Mouse (Mus musculus) adrenal gland, adult (tissue): Measurements from ENCODE around the gene Hmga1b.
A peak's percentile ranks its signal among the peaks of the same experiment; 100 is the strongest.
"Not testable (repeated sequence)": the region's sequence is repeated elsewhere in the genome, so short reads cannot be mapped to it uniquely, and the experiment has no call there.

Source experiments
- DNase-seq, 2 experiments: peaks; one replicate each; pipeline ENCODE4 v3.0.0; 2022 to 2023; ENCODE audit warnings: low spot score in 1 of 2; ENCODE audit not compliant: inconsistent age in 2 of 2

Hmga1b gene

DNA sequence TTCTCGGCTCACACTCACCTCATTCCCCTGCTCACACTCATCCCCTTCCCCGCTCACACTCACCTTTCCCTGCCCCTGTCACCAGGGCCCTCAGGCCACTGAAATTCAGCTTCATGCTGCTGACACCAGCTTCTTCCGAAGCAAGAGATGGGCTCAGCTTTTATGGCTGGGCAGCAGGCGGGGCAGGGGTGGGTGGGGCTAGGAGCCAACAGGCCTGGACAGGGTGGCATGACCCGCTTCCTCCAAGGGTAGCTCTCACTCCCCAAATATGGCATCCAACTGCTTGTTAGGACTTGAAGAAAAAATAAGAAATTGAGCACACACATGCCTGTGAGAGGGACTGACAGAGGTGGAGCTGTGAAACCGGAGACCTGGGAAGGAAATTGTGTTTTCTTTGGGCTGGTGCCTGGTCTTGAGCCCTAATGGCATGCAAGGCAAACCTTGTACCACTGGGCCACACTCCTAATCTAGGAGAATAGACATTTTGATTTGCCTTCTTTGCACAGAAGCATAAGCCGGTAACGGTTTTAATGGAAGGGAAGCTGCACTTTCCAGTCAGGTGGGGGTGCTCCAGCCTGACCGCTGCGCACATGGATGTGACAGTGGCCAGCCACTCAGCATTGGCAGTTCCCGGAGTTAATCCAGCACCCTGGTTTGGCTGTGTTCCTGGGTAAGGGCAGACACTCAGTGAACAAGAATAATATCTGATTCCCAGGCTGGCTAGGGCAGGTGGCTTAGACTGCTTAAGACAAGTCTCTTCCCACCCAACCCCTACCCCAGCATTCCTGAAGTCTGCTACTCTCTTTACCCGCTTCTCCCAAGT is 30.5 kb upstream of the Hmga1b start, which contains the start of gene Cbr2:
TSS of gene Cbr2 (minus strand) at position 257 of the 823 bp plus-strand sequence.
- DNase-seq, result no peak

GRCm38 (mm10) chr11:120733521-120733920 is 29.1 kb upstream of the Hmga1b start:
- peak in 1 of 2 experiments; percentile 83 for DNase-seq

DNA sequence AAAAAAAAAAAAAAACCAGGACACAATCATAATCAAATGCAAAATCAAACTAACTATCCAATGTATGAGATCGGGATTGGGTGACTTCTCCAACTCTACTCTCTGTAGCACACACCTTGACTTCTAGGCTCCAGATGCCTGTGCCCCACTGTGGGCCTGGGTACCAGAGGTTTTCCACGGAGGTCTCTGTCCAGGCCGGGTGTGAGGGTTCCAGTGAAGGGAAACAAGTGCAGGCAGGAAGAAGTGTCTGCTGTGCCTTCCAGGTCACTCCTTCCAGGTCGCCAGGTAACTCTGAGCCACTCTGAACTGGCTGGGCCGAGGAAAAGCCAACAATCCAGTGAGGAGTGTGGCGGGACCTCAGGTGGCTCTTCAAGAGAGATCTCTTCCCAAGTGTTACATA is 26.2 kb upstream of the Hmga1b start:
- no peak for DNase-seq

GRCm38 (mm10) chr11:120740981-120741380 is 21.6 kb upstream of the Hmga1b start:
- DNase-seq, result peak; percentile 71 to 87

DNA sequence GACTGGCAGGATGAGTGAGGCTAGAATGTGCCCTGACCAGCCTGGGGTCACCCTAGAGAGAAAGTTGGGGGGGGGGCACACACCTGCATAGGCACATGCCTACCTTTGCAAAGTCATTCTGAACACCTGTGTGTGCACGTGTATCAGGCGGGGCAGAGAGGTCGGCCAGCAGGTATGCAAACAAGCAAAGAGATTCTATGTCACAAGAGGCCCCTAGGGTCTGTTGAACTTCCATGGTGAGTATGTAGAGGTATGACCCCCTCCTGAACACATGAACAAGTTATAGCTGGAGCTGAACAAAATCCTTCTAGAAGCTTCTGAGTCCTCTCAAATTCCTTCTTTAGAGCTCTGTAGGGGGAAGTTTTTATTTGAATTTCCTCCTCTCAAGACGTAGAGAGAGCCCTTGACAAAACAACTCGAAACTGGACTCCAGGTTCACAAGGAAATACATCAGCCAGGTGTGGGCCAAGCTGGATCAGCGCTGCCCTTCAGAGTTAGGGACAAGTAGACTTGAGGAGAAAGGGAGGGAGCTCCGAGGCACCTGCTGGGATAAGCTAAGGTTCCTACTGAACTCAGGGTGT is 18.4 kb upstream of the Hmga1b start:
- no peak for DNase-seq

DNA sequence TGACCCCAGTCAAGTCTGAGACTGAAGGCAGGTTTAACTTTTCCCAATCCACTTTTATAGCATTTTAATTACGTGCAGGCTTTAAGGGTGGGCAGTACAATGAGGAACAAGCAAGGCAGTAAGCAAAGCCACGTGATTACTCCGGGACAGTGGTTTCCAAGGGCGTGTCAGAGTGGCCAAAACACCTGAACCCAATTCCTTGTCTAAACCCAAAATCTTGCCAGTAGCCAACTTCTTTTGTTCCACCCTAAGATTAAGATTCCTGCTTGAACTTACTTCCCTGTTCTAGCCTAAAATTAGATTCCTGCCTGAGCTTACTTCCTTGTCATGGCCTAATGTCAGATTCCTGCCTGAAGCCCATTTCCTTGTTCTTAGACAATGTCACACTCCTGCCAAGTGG is 14.6 kb upstream of the Hmga1b start:
- DNase-seq, result peak in 1 of 2 experiments; percentile 24

- DNase-seq, result peak in 1 of 2 experiments; percentile 72
Measured at GRCm38 (mm10) chr11:120749430-120749829, 13.2 kb upstream of the Hmga1b start.

DNA sequence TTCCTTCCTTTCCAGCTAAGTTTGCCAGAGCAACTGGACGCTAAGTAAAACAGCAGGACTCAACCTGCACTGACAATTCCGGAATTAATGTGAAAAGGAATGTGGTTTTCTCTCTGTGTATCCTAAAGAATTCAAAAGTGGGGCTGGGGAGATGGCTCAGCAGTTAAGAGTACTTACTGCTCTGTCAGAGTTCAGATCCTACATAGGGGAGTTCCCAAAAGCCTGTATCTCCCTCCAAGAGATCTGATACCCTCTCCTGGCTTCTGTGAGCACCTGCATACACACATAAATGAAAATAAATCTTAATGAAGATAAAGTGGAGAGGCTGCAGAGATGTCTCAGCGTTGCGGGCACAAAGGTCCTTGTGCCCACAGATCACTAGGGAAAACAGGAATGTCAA is 11.0 kb upstream of the Hmga1b start:
- DNase-seq, result peak in 1 of 2 experiments; percentile 16

- no peak for DNase-seq
Measured at GRCm38 (mm10) chr11:120760236-120760635, 2.4 kb upstream of the Hmga1b start.

DNA sequence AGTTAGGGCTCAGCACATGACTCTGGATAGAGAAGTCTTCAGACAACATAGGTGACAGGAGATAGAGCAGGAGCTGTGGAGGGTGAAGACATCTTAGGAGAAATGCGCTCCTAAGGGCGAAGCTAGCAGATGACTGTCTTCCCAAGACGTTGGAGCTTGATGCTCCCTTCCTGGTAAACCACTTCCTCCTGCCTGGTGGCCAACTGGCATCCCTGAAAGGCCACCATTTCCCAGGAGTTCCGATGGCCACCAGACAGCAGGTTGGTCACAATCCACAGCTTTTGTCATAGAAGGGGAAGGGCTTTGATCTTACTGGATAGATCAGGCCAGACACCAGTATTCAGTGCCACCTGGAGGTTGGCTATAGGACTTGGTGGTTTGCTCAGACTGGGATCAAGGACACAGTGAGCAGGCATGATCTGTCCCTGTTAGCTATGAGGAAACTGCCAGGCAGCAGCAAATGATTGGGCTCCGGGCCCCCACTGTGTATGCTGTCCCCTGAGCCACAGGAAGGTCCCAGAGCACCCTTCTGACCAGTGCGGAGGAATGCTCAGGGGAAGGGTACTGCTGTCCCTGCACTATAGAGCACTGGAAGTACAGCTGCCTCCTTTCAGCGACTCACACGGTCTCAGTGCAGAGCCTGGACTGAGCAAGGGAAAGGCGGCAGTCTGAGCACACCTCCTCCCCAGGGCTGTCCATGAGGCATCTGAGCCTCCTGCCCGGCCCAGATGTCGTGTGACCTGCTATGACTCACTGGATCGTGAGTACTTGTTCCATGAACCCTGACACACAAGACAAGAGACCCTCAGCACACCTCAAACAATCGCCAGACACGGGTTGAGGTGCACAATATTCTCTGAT is 553 bp upstream of the Hmga1b start:
- DNase-seq, result peak in 1 of 2 experiments; percentile 65

DNA sequence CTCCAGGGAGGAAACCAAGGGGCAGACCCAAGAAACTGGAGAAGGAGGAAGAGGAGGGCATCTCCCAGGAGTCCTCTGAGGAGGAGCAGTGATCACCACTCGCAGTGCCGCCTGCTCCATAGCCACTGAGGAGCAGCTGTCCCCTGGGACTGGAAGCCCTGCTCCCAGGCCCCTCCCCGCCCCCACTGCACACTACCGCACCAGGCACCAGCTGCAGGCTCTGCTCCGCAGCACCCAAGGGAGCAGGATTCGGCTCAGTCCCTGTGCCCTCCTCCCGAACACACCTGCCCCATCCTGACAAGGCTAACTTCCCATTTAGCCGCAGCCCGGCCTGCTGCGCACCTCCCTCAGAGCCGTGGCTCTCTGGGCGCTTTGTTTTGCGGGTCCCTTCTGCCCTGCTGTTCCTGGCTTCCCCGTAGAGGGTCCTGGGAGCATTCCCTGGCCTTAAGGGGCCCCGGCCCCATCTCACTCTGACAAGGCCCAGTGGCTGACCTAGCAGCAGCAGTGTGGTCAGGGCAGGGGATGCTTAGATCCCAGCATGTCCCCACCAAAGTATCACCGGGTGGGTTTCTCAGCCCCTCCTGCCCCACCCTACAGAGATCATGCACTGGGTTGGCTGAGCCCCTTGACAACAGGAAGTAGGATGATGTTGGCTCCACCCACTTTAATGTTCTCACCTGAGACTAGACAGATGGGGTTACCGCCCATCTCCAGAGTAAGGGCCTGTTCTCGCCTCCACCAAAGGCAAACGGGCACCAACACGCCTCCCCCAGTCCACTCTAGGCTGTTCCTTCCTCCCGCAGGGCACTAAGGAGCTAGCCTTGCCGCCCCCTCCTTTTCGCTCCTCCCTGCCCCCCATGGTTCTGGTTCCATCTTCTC is 766 bp downstream of the Hmga1b start:
- not testable (repeated sequence) for DNase-seq

DNA sequence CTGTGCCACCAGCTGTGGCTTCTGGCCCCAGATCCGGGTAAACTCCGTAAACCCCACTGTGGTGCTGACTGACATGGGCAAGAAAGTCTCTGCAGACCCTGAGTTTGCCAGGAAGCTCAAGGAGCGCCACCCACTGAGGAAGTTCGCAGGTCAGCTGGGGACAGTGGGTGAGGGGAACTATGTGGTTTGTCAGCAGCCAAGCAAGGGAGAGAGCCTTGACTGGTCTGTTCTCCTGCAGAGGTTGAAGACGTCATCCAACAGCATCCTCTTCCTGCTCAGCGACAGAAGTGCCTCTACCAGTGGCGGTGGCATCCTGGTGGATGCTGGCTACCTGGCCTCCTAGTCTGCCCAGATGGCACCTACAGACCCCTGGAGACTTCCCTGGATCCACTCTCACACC is 4.4 kb downstream of the Hmga1b start:
- DNase-seq, result not testable (repeated sequence)

- DNase-seq, result peak in 1 of 2 experiments; percentile 19
Measured at GRCm38 (mm10) chr11:120768206-120768605, 5.6 kb downstream of the Hmga1b start.

- no peak for DNase-seq
Measured at GRCm38 (mm10) chr11:120772749-120773148, 10.2 kb downstream of the Hmga1b start.

DNA sequence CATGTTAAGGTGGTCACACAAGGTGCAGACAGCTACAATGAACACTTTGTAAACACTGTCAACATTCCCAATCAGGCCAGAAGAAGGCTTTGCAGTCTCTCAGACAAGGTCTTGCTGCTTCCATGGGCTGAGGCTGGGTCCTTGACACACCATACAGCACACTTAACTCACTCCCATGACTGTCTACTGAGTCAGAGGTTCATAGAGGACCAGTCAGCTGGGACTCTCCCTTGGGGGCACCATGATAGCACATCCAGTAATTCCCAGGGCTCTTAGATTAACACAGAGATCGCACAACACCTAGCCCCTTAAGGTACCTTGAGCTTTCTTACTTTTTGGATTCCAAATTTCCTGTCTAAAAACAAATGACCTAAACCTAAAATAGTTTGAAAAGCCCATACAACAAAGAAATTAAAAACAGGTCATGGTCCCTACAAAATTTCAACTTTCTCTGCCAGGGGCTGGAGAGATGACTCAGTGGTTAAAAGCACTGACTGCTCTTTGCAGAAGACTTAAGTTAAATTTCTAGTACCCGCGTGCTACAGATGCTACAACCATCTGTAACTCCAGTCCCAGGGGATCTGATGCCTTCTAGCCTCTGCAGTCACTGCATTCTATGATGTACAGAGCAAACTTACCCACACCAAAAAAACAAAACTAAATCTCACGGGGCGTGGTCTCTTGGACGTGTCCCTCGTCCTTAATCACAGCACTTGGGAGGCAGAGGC is 11.0 kb downstream of the Hmga1b start:
- peak; percentile 52 to 82 for DNase-seq

DNA sequence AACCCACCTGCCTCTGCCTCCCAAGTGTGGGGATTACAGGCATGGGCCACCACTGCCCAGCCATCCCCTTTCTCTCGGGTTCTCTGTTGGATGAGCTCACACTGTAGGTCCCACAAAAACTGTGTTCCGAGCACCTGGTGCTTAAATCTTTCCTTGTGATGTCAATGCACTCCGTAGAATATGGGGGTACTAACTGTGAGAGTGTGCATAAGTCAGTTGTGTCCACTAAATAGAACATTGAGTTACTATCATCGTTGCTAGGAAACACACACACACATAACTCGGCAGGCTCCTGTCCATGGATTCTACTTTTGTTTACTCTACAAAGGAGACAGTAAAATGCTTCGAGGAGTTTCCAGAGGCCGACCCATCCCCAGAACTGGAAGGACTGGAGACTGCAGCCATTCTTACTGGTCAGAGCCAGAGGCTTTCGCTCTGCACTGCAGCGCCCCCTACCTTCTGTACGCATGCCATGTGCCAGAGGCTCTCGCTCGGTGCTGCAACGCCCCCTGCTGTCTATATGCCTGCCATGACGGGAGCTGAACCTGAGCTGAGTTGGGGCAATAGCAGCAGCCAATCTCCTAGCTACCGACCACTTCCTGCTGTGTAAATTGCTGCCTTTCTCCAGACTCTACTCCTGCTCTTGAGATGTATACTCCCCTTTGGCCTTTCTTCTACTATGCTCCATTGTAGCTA is 13.3 kb downstream of the Hmga1b start:
- DNase-seq, result peak; percentile 93 to 99

- DNase-seq, result peak in 1 of 2 experiments; percentile 17
Measured at GRCm38 (mm10) chr11:120777123-120777522, 14.5 kb downstream of the Hmga1b start.

DNA sequence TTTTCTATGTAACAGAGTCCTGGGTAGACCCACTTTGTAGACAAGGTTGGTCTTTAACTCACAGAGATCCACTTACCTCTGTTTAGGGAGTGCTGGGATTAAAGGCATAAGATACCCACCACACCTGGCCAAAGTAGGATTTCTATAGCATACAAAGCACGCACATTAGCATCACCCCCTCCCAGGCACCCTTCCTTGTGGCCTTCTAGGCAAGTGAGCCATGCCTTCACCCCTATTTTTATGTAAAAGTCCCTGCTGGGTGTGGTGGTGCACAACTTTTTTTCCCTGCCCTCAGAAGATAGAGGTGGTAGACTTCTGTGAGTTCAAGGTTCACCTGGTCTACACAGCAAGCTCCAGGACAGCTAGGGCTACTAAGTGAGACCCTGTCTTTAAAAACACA is 17.3 kb downstream of the Hmga1b start:
- peak in 1 of 2 experiments; percentile 18 for DNase-seq

DNA sequence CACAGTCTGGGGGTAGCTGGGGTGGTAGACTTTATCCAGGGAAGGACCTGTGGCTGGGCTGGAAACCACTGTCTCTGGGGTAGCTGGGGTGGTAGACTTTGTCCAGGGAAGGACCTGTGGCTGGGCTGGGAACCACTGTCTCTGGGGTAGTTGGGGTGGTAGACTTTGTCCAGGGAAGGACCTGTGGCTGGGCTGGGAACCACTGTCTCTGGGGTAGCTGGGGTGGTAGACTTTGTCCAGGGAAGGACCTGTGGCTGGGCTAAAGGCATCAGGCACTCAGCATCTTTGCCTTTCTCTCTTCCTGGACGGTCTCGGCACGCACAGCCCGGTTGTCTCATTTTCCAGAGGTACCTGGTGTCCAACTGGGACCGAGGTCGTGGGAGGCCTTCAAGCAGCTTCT is 18.8 kb downstream of the Hmga1b start:
- not testable (repeated sequence) for DNase-seq
